Mouse (Mus musculus): ENCODE measurements around the gene Car4. TPM values are rescaled to one million over a fixed set of nuclear protein-coding genes. Genes with fewer than 3 reads are reported as not detected.

Gene Car4
- polyA plus RNA-seq, 2 experiments from 2014 or later = not detected

Other genes starting within 250 kb of the Car4 start
- 10 to 100 TPM in 1 of 2 experiments, 1 to 10 TPM in 1; 6.8 to 12.1 TPM for gene Mrm1, start 138.3 kb upstream of the Car4 start, polyA plus RNA-seq (2017; shearing (Covaris generic))
- 10 to 100 TPM in 1 of 2 experiments, 1 to 10 TPM in 1; 8.3 to 10.9 TPM for gene Dhrs11, start 128.8 kb upstream of the Car4 start, polyA plus RNA-seq (2017; shearing (Covaris generic))
- 100 to 1,000 TPM in 1 of 2 experiments, 10 to 100 TPM in 1; 85.3 to 138 TPM for gene Ggnbp2, start 87.0 kb upstream of the Car4 start, polyA plus RNA-seq (2017; shearing (Covaris generic))
- gene Myo19, start 77.6 kb upstream of the Car4 start, polyA plus RNA-seq (2017; shearing (Covaris generic)) = 1 to 10 TPM; 2.8 to 2.9 TPM
- gene Pigw, start 77.5 kb upstream of the Car4 start, polyA plus RNA-seq (2017; shearing (Covaris generic)) = 1 to 10 TPM; 1.6 to 2.5 TPM
- gene Znhit3, start 41.4 kb upstream of the Car4 start, polyA plus RNA-seq (2017; shearing (Covaris generic)) = 10 to 100 TPM; 29.9 to 38.1 TPM
- 10 to 100 TPM; 10.9 to 15.6 TPM for gene Usp32, start 182.4 kb downstream of the Car4 start, polyA plus RNA-seq (2017; shearing (Covaris generic))
- gene 1700125H20Rik, start 212.6 kb downstream of the Car4 start, polyA plus RNA-seq (2017; shearing (Covaris generic)) = not detected

All from CD4-positive, CD25-positive, alpha-beta regulatory T cell, adult 4 months (primary cell).